Mouse (Mus musculus) retina, postnatal 1 day (tissue): ENCODE measurements around the gene AC131692.1.
"Not testable (repeated sequence)": the region's sequence is repeated elsewhere in the genome, so short reads cannot be mapped to it uniquely, and the experiment has no call there.

Source experiments
- DNase-seq: peaks from one replicate; pipeline ENCODE4 v3.0.0-alpha.2; 2012

The AC131692.1 gene

GRCm38 (mm10) chr19:6118677-6119185 is 24.5 kb downstream of the AC131692.1 start:
- no peak for DNase-seq

GRCm38 (mm10) chr19:6121761-6122160 is 27.5 kb downstream of the AC131692.1 start:
- no peak for DNase-seq

GRCm38 (mm10) chr19:6123330-6123729 is 29.1 kb downstream of the AC131692.1 start:
- DNase-seq: peak; percentile 61

- no peak for DNase-seq
These were observed 30.7 kb downstream of the AC131692.1 start for GRCm38 (mm10) chr19:6124898-6125297.

GRCm38 (mm10) chr19:6126289-6126688 is 32.1 kb downstream of the AC131692.1 start:
- peak; percentile 73 for DNase-seq

GRCm38 (mm10) chr19:6126789-6127580 is 32.8 kb downstream of the AC131692.1 start:
- no peak for DNase-seq

- DNase-seq: peak; percentile 97
These were observed 33.6 kb downstream of the AC131692.1 start, which contains the start of gene Snx15 for GRCm38 (mm10) chr19:6127760-6128341. TSS of gene Snx15 (minus strand) at chr19:6128304.

GRCm38 (mm10) chr19:6130414-6131128 is 36.4 kb downstream of the AC131692.1 start:
- not testable (repeated sequence) for DNase-seq

- no peak for DNase-seq
These were observed 38.1 kb downstream of the AC131692.1 start for GRCm38 (mm10) chr19:6132171-6132827.

GRCm38 (mm10) chr19:6133197-6133596 is 39.0 kb downstream of the AC131692.1 start:
- not testable (repeated sequence) for DNase-seq

GRCm38 (mm10) chr19:6136397-6136796 is 42.2 kb downstream of the AC131692.1 start:
- no peak for DNase-seq

GRCm38 (mm10) chr19:6139701-6140100 is 45.5 kb downstream of the AC131692.1 start:
- no peak for DNase-seq

GRCm38 (mm10) chr19:6140374-6140677 is 46.1 kb downstream of the AC131692.1 start:
- no peak for DNase-seq

GRCm38 (mm10) chr19:6140678-6141393 is 46.6 kb downstream of the AC131692.1 start, which contains the start of gene Batf2:
TSS of gene Batf2 (plus strand) at chr19:6140983.
- DNase-seq: peak; percentile 98

GRCm38 (mm10) chr19:6141394-6141749 is 47.2 kb downstream of the AC131692.1 start, which contains the start of gene Arl2:
TSS of gene Arl2 (minus strand) at chr19:6141548.
- peak; percentile 95 for DNase-seq

GRCm38 (mm10) chr19:6144842-6145241 is 50.6 kb downstream of the AC131692.1 start:
- no peak for DNase-seq
